Mouse (Mus musculus) stomach, embryonic 15.5 days (tissue): Measurements from ENCODE around the gene Cbx4. TPM values are rescaled to one million over a fixed set of nuclear protein-coding genes. Genes with fewer than 3 reads are reported as not detected.
A peak's percentile ranks its signal among the peaks of the same experiment; 100 is the strongest.

Experiments used
- ATAC-seq: fragments of 200-750 bp; cut with Nextera tagmentation; 2 replicates; pipeline ENCODE4 v1.8.0; 2017; ENCODE audit warnings: low read depth, moderate number of reproducible peaks, moderate TSS enrichment; ENCODE audit not compliant: insufficient read depth, low FRiP score
- H3K27ac ChIP-seq: fragments of 300-500 bp; sonication (generic); 2 replicates; pipeline ENCODE4 v1.5.1; 2015; ENCODE audit warnings: mild to moderate bottlenecking, inconsistent platforms
- H3K27me3 ChIP-seq: fragments of 300-500 bp; sonication (generic); replicated peaks from 2 replicates; pipeline ENCODE4 v1.6.1; 2015; ENCODE audit warnings: inconsistent platforms
- H3K36me3 ChIP-seq: fragments of 300-500 bp; sonication (generic); 2 replicates; pipeline ENCODE4 v1.6.1; 2015; ENCODE audit warnings: inconsistent platforms
- H3K4me1 ChIP-seq: fragments of 300-500 bp; sonication (generic); 2 replicates; pipeline ENCODE4 v1.6.1; 2015; ENCODE audit warnings: inconsistent platforms
- H3K4me2 ChIP-seq: fragments of 300-500 bp; sonication (generic); 2 replicates; pipeline ENCODE4 v1.6.1; 2015; ENCODE audit warnings: mild to moderate bottlenecking, inconsistent platforms
- H3K4me3 ChIP-seq: fragments of 300-500 bp; sonication (generic); replicated peaks from 2 replicates; pipeline ENCODE4 v1.5.1; 2015; ENCODE audit warnings: inconsistent platforms
- H3K9ac ChIP-seq: fragments of 300-500 bp; sonication (generic); 2 replicates; pipeline ENCODE4 v1.6.1; 2015; ENCODE audit warnings: inconsistent platforms
- H3K9me3 ChIP-seq: fragments of 300-500 bp; sonication (generic); 2 replicates; pipeline ENCODE4 v1.6.1; 2016; ENCODE audit warnings: inconsistent platforms
- WGBS: fragments of 180-500 bp; shearing (Covaris S2); methylation state at CpG from one replicate; pipeline ENCODE4 v1.1.7; 2015; 5-methylcytosine and 5-hydroxymethylcytosine counted together
- polyA plus RNA-seq: library from polyadenylated mRNA; unstranded; fragments of >200 nt; fragmentation: Nextera tagmentation; extraction: Ambion mirVana; gene quantifications from 2 replicates; pipeline ENCODE4 v1.2.1, GENCODE M21; 2015

The Cbx4 gene
- polyA plus RNA-seq, 1 experiment from 2014 or later, result 10.2 TPM

- H3K27me3 ChIP-seq, result peaks cover 44% of the 10 kb centered on the region
- H3K4me2 ChIP-seq, result peak overlapping the region; percentile 54
- H3K36me3 ChIP-seq, result peaks cover 22% of the 10 kb centered on the region; the same call in 1 of the 2 replicates
- H3K27ac ChIP-seq, result no peak overlapping the region
- peaks cover 36% of the 10 kb centered on the region for H3K4me1 ChIP-seq
- WGBS, result 2% methylated on average over 26 of the region's 26 CpGs
- peak overlapping the region; percentile 27 for H3K4me3 ChIP-seq
- no peaks in the 10 kb centered on the region for H3K9me3 ChIP-seq
- ATAC-seq, result 0 out of 2 replicates have a peak, but pooled peaks have one; percentile 15
- no peak overlapping the region for H3K9ac ChIP-seq
These were observed 52.0 kb downstream of the Cbx4 start for GRCm38 (mm10) chr11:119033874-119034558.

Other genes starting within 250 kb of the Cbx4 start
- 1.6 and 1.8 TPM in 2 replicates for gene Rbfox3, start 174.6 kb downstream of the Cbx4 start, polyA plus RNA-seq
- not detected in 2 replicates for gene Enpp7, start 98.0 kb downstream of the Cbx4 start, polyA plus RNA-seq
- gene Cbx2, start 63.3 kb downstream of the Cbx4 start, polyA plus RNA-seq, result 21.3 and 24.8 TPM in 2 replicates
- 6.9 and 7.2 TPM in 2 replicates for gene Cbx8, start 45.3 kb downstream of the Cbx4 start, polyA plus RNA-seq
- gene Tbc1d16, start 142.3 kb upstream of the Cbx4 start, polyA plus RNA-seq, result 18.7 and 19.3 TPM in 2 replicates
- gene Ccdc40, start 142.4 kb upstream of the Cbx4 start, polyA plus RNA-seq, result 2.1 and 2.6 TPM in 2 replicates
- gene Gaa, start 181.7 kb upstream of the Cbx4 start, polyA plus RNA-seq, result 62.6 and 64.3 TPM in 2 replicates
- 299 and 315 TPM in 2 replicates for gene Eif4a3, start 213.9 kb upstream of the Cbx4 start, polyA plus RNA-seq
- gene Card14, start 221.5 kb upstream of the Cbx4 start, polyA plus RNA-seq, result 1.8 and 2.0 TPM in 2 replicates